Mouse (Mus musculus) layer of hippocampus, adult 8-10 months (tissue): Measurements from ENCODE around the gene Tent5c. TPM values are rescaled to one million over a fixed set of nuclear protein-coding genes. Genes with fewer than 3 reads are reported as not detected.
A peak's percentile ranks its signal among the peaks of the same experiment; 100 is the strongest.

Experiments used
- DNase-seq, 2 experiments: peaks; one replicate each; pipeline ENCODE4 v3.0.0; 2022; ENCODE audit warnings: low spot score in 2 of 2
- total RNA-seq, 4 experiments: library from RNA; stranded (reverse); gene quantifications; 2 replicates each; pipeline ENCODE4 v1.2.4; 2022

Gene Tent5c
- 10 to 100 TPM in 2 of 4 experiments, 1 to 10 TPM in 2; 2.1 to 18.9 (median 9.0) TPM for total RNA-seq

GRCm38 (mm10) chr3:100489133-100490009 is at the start of gene Tent5c:
Gene Tent5c, minus strand, starts transcription at chr3:100489324.
- DNase-seq = peak; percentile 83 to 88

- no peak for DNase-seq
Observed at GRCm38 (mm10) chr3:100536686-100537085, 47.6 kb upstream of the Tent5c start.

- no peak for DNase-seq
Observed at GRCm38 (mm10) chr3:100535902-100536301, 46.8 kb upstream of the Tent5c start.

- DNase-seq = no peak
Observed at GRCm38 (mm10) chr3:100535298-100535697, 46.2 kb upstream of the Tent5c start.

- no peak for DNase-seq
Observed at GRCm38 (mm10) chr3:100534394-100534793, 45.3 kb upstream of the Tent5c start.

- DNase-seq = peak in 1 of 2 experiments; percentile 7
Observed at GRCm38 (mm10) chr3:100533429-100533828, 44.3 kb upstream of the Tent5c start.

GRCm38 (mm10) chr3:100530919-100531318 is 41.8 kb upstream of the Tent5c start:
- DNase-seq = no peak

GRCm38 (mm10) chr3:100530244-100530788 is 41.2 kb upstream of the Tent5c start:
- DNase-seq = no peak

- no peak for DNase-seq
Observed at GRCm38 (mm10) chr3:100522671-100523070, 33.5 kb upstream of the Tent5c start.

GRCm38 (mm10) chr3:100521626-100522025 is 32.5 kb upstream of the Tent5c start:
- no peak for DNase-seq

- DNase-seq = no peak
Observed at GRCm38 (mm10) chr3:100515754-100516141, 26.6 kb upstream of the Tent5c start.

GRCm38 (mm10) chr3:100515093-100515753 is 26.1 kb upstream of the Tent5c start:
- no peak for DNase-seq

GRCm38 (mm10) chr3:100507174-100507573 is 18.1 kb upstream of the Tent5c start:
- DNase-seq = no peak

- no peak for DNase-seq
Observed at GRCm38 (mm10) chr3:100506715-100507114, 17.6 kb upstream of the Tent5c start.

- DNase-seq = no peak
Observed at GRCm38 (mm10) chr3:100503882-100504281, 14.8 kb upstream of the Tent5c start.

GRCm38 (mm10) chr3:100502516-100502915 is 13.4 kb upstream of the Tent5c start:
- no peak for DNase-seq

GRCm38 (mm10) chr3:100501899-100502298 is 12.8 kb upstream of the Tent5c start:
- DNase-seq = no peak

GRCm38 (mm10) chr3:100496081-100496480 is 7.0 kb upstream of the Tent5c start:
- no peak for DNase-seq

- no peak for DNase-seq
Observed at GRCm38 (mm10) chr3:100495456-100495855, 6.3 kb upstream of the Tent5c start.

GRCm38 (mm10) chr3:100494912-100495311 is 5.8 kb upstream of the Tent5c start:
- no peak for DNase-seq

- DNase-seq = no peak
Observed at GRCm38 (mm10) chr3:100490010-100490300, 831 bp upstream of the Tent5c start.
